Mouse (Mus musculus): ENCODE measurements at regions not wholly inside any gene's neighbourhood (a gene's known extent, or its start where the extent isn't known, plus 50 kb on each side); places are given as distances from the start of the nearest gene placed in this dataset.

DNA sequence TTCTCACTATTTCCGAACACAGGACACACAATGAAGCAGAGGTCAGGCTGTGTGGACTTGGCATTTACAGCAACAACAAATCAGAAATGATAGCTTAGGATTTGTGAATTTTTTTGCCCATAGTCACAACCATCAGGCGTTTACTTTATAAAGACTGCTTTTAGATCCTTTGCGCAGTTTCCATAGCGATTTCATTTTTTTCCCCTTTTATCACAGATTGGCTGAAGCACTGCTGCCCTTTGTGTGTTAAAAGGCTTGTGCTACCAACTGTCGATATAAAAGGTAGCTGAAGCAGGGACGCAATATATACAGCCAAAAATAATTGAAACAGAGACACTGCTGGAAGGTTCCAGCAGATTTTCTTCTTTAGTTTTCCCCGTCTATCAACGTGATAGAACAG lies 551.4 kb downstream of the Nedd1 start:
- H3K4me3 ChIP-seq (ENCODE audit: low read depth, low read length): no peak overlapping the region
- ATAC-seq (replicated peaks; ENCODE audit: low FRiP score) (no peak), DNase-seq (ENCODE audit: low spot score) (no peak)
- no peak overlapping the region for H3K4me2 ChIP-seq
- no peak overlapping the region for H3K27ac ChIP-seq (ENCODE audit: low read depth, low read length)
- H3K36me3 ChIP-seq (ENCODE audit: control insufficient read depth, insufficient read depth, low read length): no peaks in the 10 kb centered on the region
- H3K9me3 ChIP-seq (ENCODE audit: control insufficient read depth, low read length): no peaks in the 10 kb centered on the region
- H3K9ac ChIP-seq (ENCODE audit: low read depth, low read length): no peak overlapping the region
- WGBS: 85% methylated on average over 8 of the region's 8 CpGs
- H3K4me1 ChIP-seq (replicated peaks; ENCODE audit: control insufficient read depth, insufficient read depth, low read length): no peaks in the 10 kb centered on the region
- no peaks in the 10 kb centered on the region for H3K27me3 ChIP-seq (replicated peaks; ENCODE audit: control insufficient read depth, insufficient read depth, low read length)

- 85% methylated on average over 2 of the region's 2 CpGs for WGBS
- Histone ChIP-seq H3K36me3 (ENCODE audit: control insufficient read depth, insufficient read depth, low read length) (no peaks in the 10 kb centered on the region), H3K27ac (ENCODE audit: low read depth, low read length) (no peak overlapping the region), H3K4me3 (ENCODE audit: low read depth, low read length) (no peak overlapping the region), H3K9ac (ENCODE audit: low read depth, low read length) (no peak overlapping the region), H3K27me3 (replicated peaks; ENCODE audit: control insufficient read depth, insufficient read depth, low read length) (peaks cover 14% of the 10 kb centered on the region), H3K9me3 (ENCODE audit: control insufficient read depth, low read length) (no peaks in the 10 kb centered on the region), H3K4me2 (no peak overlapping the region), H3K4me1 (replicated peaks; ENCODE audit: control insufficient read depth, insufficient read depth, low read length) (no peaks in the 10 kb centered on the region)
- no peak for ATAC-seq (replicated peaks; ENCODE audit: low FRiP score)
- no peak for DNase-seq (ENCODE audit: low spot score)
Observed at GRCm38 (mm10) chr10:92166057-92166456, 556.2 kb downstream of the Nedd1 start.

- no peak overlapping the region for H3K4me2 ChIP-seq
- H3K36me3 ChIP-seq (ENCODE audit: control insufficient read depth, insufficient read depth, low read length): no peaks in the 10 kb centered on the region
- no peak overlapping the region for H3K9ac ChIP-seq (ENCODE audit: low read depth, low read length)
- H3K4me3 ChIP-seq (ENCODE audit: low read depth, low read length): no peak overlapping the region
- no peaks in the 10 kb centered on the region for H3K4me1 ChIP-seq (replicated peaks; ENCODE audit: control insufficient read depth, insufficient read depth, low read length)
- no peaks in the 10 kb centered on the region for H3K9me3 ChIP-seq (ENCODE audit: control insufficient read depth, low read length)
- no peak overlapping the region for H3K27ac ChIP-seq (ENCODE audit: low read depth, low read length)
- no peak for ATAC-seq (replicated peaks; ENCODE audit: low FRiP score)
- 36% methylated on average over 5 of the region's 5 CpGs for WGBS
- DNase-seq (ENCODE audit: low spot score): no peak
- H3K27me3 ChIP-seq (replicated peaks; ENCODE audit: control insufficient read depth, insufficient read depth, low read length): peaks cover 14% of the 10 kb centered on the region
Observed at GRCm38 (mm10) chr10:92164991-92165390, 557.2 kb downstream of the Nedd1 start.

DNA sequence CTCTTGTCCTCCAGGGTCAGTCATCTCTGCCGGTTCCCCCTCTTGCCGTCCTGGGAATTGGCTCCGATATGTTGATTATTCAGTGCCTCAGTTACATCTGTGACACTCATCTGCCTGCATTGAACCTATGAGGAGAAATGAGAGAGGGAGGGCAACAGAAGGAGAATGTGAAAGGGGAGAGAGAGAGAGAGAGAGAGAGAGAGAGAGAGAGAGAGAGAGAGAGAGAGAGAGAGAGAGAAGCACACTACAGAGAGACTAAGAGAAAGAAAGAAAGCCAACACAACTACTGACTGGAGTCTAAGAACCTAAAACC lies 557.6 kb downstream of the Nedd1 start:
- H3K4me1 ChIP-seq (replicated peaks; ENCODE audit: control insufficient read depth, insufficient read depth, low read length): no peaks in the 10 kb centered on the region
- H3K27me3 ChIP-seq (replicated peaks; ENCODE audit: control insufficient read depth, insufficient read depth, low read length): peaks cover 14% of the 10 kb centered on the region
- H3K4me3 ChIP-seq (ENCODE audit: low read depth, low read length): no peak overlapping the region
- WGBS: 60% methylated on average over 3 of the region's 3 CpGs
- ATAC-seq (replicated peaks; ENCODE audit: low FRiP score): no peak
- no peak overlapping the region for H3K9ac ChIP-seq (ENCODE audit: low read depth, low read length)
- H3K27ac ChIP-seq (ENCODE audit: low read depth, low read length): no peak overlapping the region
- no peak overlapping the region for H3K4me2 ChIP-seq
- H3K9me3 ChIP-seq (ENCODE audit: control insufficient read depth, low read length): no peaks in the 10 kb centered on the region
- no peak for DNase-seq (ENCODE audit: low spot score)
- no peaks in the 10 kb centered on the region for H3K36me3 ChIP-seq (ENCODE audit: control insufficient read depth, insufficient read depth, low read length)

DNA sequence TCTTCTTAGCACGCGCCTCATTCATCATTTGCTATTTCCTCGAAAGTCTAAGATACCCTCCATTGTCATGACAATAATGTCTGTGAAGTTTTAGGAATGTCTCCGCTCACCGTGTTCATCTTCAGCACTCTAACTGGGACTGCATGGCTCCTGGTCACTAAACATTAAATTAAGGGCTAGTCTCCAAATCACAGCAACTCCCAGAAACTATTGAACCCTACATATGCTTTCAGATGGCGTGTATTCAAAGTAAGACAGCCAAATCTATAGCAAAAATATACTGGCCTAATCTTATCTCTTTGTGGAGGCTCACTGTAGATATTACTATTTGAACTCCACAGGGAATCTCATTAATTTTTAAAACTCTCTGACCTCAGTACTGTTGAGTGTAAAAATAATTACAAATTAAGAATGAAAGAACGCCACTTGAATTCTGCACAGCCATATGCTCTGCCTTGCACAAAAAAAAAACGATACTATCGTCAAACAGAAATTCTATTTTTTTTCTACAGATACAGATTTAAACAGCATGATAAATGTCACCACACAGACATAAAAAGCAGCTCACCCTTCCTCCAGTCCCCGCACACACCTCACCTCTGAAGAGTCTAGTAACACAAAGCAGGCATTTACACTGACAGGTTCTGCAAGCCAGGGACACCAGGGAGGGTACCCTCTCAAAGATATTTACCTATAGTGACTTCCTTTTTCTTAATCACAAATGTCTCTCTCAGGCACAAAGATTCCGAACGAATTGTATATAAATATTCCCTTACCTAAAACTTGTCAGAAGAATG lies 558.2 kb downstream of the Nedd1 start:
- Histone ChIP-seq H3K4me2 (no peak overlapping the region), H3K4me3 (ENCODE audit: low read depth, low read length) (no peak overlapping the region)
- ATAC-seq (replicated peaks; ENCODE audit: low FRiP score): no peak

GRCm38 (mm10) chr10:92163071-92163504 lies 559.1 kb downstream of the Nedd1 start:
- Histone ChIP-seq H3K4me2 (peak overlapping the region; percentile 63; the same call in 1 of the 2 replicates), H3K9ac (ENCODE audit: low read depth, low read length) (no peak overlapping the region), H3K36me3 (ENCODE audit: control insufficient read depth, insufficient read depth, low read length) (no peaks in the 10 kb centered on the region), H3K4me3 (ENCODE audit: low read depth, low read length) (no peak overlapping the region), H3K27ac (ENCODE audit: low read depth, low read length) (no peak overlapping the region), H3K9me3 (ENCODE audit: control insufficient read depth, low read length) (no peaks in the 10 kb centered on the region), H3K27me3 (replicated peaks; ENCODE audit: control insufficient read depth, insufficient read depth, low read length) (peaks cover 14% of the 10 kb centered on the region), H3K4me1 (replicated peaks; ENCODE audit: control insufficient read depth, insufficient read depth, low read length) (no peaks in the 10 kb centered on the region)
- 17% methylated on average over 7 of the region's 7 CpGs for WGBS
- ATAC-seq (replicated peaks; ENCODE audit: low FRiP score) (no peak), DNase-seq (ENCODE audit: low spot score) (no peak)

More for the DNA sequence above, 558.2 kb downstream of the Nedd1 start:
- Histone ChIP-seq H3K36me3 (ENCODE audit: control insufficient read depth, insufficient read depth, low read length) (no peaks in the 10 kb centered on the region), H3K27me3 (replicated peaks; ENCODE audit: control insufficient read depth, insufficient read depth, low read length) (peaks cover 14% of the 10 kb centered on the region), H3K4me1 (replicated peaks; ENCODE audit: control insufficient read depth, insufficient read depth, low read length) (no peaks in the 10 kb centered on the region), H3K9ac (ENCODE audit: low read depth, low read length) (no peak overlapping the region), H3K27ac (ENCODE audit: low read depth, low read length) (no peak overlapping the region), H3K9me3 (ENCODE audit: control insufficient read depth, low read length) (no peaks in the 10 kb centered on the region)
- 69% methylated on average over 12 of the region's 12 CpGs for WGBS
- DNase-seq (ENCODE audit: low spot score): no peak

GRCm38 (mm10) chr10:92162473-92163011 lies 559.7 kb downstream of the Nedd1 start:
- 3% methylated on average over 29 of the region's 29 CpGs for WGBS
- DNase-seq (ENCODE audit: low spot score): no peak

DNA sequence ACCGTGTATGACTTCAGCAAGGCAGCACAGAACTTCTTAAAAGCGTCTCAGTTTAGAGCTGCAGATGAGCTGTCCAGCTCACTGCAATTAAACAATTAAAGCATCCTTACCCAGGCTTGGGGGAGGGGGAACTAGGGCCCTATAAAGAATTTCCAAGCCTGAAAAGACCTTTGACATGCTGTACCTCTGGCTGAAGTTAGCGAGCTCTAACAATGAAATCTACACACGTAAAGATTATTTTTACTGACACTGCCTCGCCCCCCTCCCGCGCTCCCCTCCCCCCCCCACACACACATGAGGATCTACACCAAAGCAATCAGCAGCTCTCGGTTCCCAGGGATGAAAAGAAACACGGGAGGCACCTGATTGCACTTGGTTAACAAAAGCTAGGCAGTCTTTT lies 560.7 kb downstream of the Nedd1 start:
- Histone ChIP-seq H3K4me1 (replicated peaks; ENCODE audit: control insufficient read depth, insufficient read depth, low read length) (no peaks in the 10 kb centered on the region), H3K9ac (ENCODE audit: low read depth, low read length) (no peak overlapping the region), H3K9me3 (ENCODE audit: control insufficient read depth, low read length) (no peaks in the 10 kb centered on the region), H3K4me3 (ENCODE audit: low read depth, low read length) (no peak overlapping the region), H3K36me3 (ENCODE audit: control insufficient read depth, insufficient read depth, low read length) (no peaks in the 10 kb centered on the region), H3K27ac (ENCODE audit: low read depth, low read length) (no peak overlapping the region), H3K27me3 (replicated peaks; ENCODE audit: control insufficient read depth, insufficient read depth, low read length) (peaks cover 14% of the 10 kb centered on the region), H3K4me2 (no peak overlapping the region)
- no peak for DNase-seq (ENCODE audit: low spot score)
- 20% methylated on average over 9 of the region's 9 CpGs for WGBS
- ATAC-seq (replicated peaks; ENCODE audit: low FRiP score): no peak

More at GRCm38 (mm10) chr10:92162473-92163011, 559.7 kb downstream of the Nedd1 start:
- Histone ChIP-seq H3K27ac (ENCODE audit: low read depth, low read length) (no peak overlapping the region), H3K4me3 (ENCODE audit: low read depth, low read length) (peak overlapping the region; percentile 24), H3K9ac (ENCODE audit: low read depth, low read length) (no peak overlapping the region), H3K4me1 (replicated peaks; ENCODE audit: control insufficient read depth, insufficient read depth, low read length) (no peaks in the 10 kb centered on the region), H3K9me3 (ENCODE audit: control insufficient read depth, low read length) (no peaks in the 10 kb centered on the region), H3K4me2 (peak overlapping the region; percentile 63), H3K27me3 (replicated peaks; ENCODE audit: control insufficient read depth, insufficient read depth, low read length) (peaks cover 14% of the 10 kb centered on the region), H3K36me3 (ENCODE audit: control insufficient read depth, insufficient read depth, low read length) (no peaks in the 10 kb centered on the region)
- no peak for ATAC-seq (replicated peaks; ENCODE audit: low FRiP score)

- ATAC-seq (replicated peaks; ENCODE audit: low FRiP score) (no peak), DNase-seq (ENCODE audit: low spot score) (no peak)
- WGBS: 68% methylated on average over 3 of the region's 3 CpGs
- Histone ChIP-seq H3K4me2 (no peak overlapping the region), H3K9me3 (ENCODE audit: control insufficient read depth, low read length) (no peaks in the 10 kb centered on the region), H3K36me3 (ENCODE audit: control insufficient read depth, insufficient read depth, low read length) (no peaks in the 10 kb centered on the region), H3K4me1 (replicated peaks; ENCODE audit: control insufficient read depth, insufficient read depth, low read length) (no peaks in the 10 kb centered on the region), H3K27me3 (replicated peaks; ENCODE audit: control insufficient read depth, insufficient read depth, low read length) (no peaks in the 10 kb centered on the region), H3K9ac (ENCODE audit: low read depth, low read length) (no peak overlapping the region), H3K27ac (ENCODE audit: low read depth, low read length) (no peak overlapping the region), H3K4me3 (ENCODE audit: low read depth, low read length) (no peak overlapping the region)
Observed at GRCm38 (mm10) chr10:92146263-92146662, 576.0 kb downstream of the Nedd1 start.
